Mouse (Mus musculus): ENCODE data around the gene Rpl6. TPM values are rescaled to one million over a fixed set of nuclear protein-coding genes. Genes with fewer than 3 reads are reported as not detected.
"Not testable (repeated sequence)": the region's sequence is repeated elsewhere in the genome, so short reads cannot be mapped to it uniquely, and the experiment has no call there.

Rpl6 gene
- polyA plus RNA-seq, 1 experiment from 2014 or later = 413 TPM

GRCm38 (mm10) chr5:121217313-121217634 is 13.0 kb downstream of the Rpl6 start:
- Histone ChIP-seq H3K9ac (ENCODE audit: low read length) (no peak overlapping the region), H3K9me3 (ENCODE audit: control insufficient read depth, low read length) (no peaks in the 10 kb centered on the region), H3K27me3 (ENCODE audit: control insufficient read depth, insufficient read depth, low read length) (no peaks in the 10 kb centered on the region), H3K27ac (replicated peaks in 1 of 2; ENCODE audit: control insufficient read depth in 1 of 2, insufficient read depth in 1 of 2, low read depth in 2 of 2, low read length in 2 of 2) (no peak overlapping the region), H3K4me1 (ENCODE audit: control insufficient read depth in 2 of 2, insufficient read depth in 2 of 2, low read length in 2 of 2) (peaks cover 6 to 8% of the 10 kb centered on the region in 2 experiments; a peak in 3 of 4 replicates), H3K4me2 (ENCODE audit: low read length) (no peak overlapping the region), H3K4me3 (ENCODE audit: control insufficient read depth in 1 of 2, insufficient read depth in 1 of 2, low read depth in 1 of 2, low read length in 2 of 2) (no peak overlapping the region), H3K36me3 (ENCODE audit: control insufficient read depth, insufficient read depth, low read length) (peaks cover 8% of the 10 kb centered on the region)
- 80% methylated on average over 2 of the region's 2 CpGs for WGBS
- no peak for ATAC-seq (ENCODE audit: insufficient number of reproducible peaks, insufficient read depth, low FRiP score, low read depth)

- H3K27ac ChIP-seq (replicated peaks in 1 of 2; ENCODE audit: control insufficient read depth in 1 of 2, insufficient read depth in 1 of 2, low read depth in 2 of 2, low read length in 2 of 2) = no peak overlapping the region
- no peaks in the 10 kb centered on the region for H3K9me3 ChIP-seq (ENCODE audit: control insufficient read depth, low read length)
- H3K4me2 ChIP-seq (ENCODE audit: low read length) = no peak overlapping the region
- H3K36me3 ChIP-seq (ENCODE audit: control insufficient read depth, insufficient read depth, low read length) = no peaks in the 10 kb centered on the region
- 74% methylated on average over 1 of the region's 1 CpGs for WGBS
- no peaks in the 10 kb centered on the region for H3K27me3 ChIP-seq (ENCODE audit: control insufficient read depth, insufficient read depth, low read length)
- peaks cover 6 to 8% of the 10 kb centered on the region in 2 experiments; a peak in 3 of 4 replicates for H3K4me1 ChIP-seq (ENCODE audit: control insufficient read depth in 2 of 2, insufficient read depth in 2 of 2, low read length in 2 of 2)
- ATAC-seq (ENCODE audit: insufficient number of reproducible peaks, insufficient read depth, low FRiP score, low read depth) = no peak
- H3K9ac ChIP-seq (ENCODE audit: low read length) = no peak overlapping the region
- no peak overlapping the region for H3K4me3 ChIP-seq (ENCODE audit: control insufficient read depth in 1 of 2, insufficient read depth in 1 of 2, low read depth in 1 of 2, low read length in 2 of 2)
These were observed 14.9 kb downstream of the Rpl6 start for GRCm38 (mm10) chr5:121219190-121219589.

GRCm38 (mm10) chr5:121219980-121220731 is 15.9 kb downstream of the Rpl6 start, which contains the start of gene Hectd4:
Gene Hectd4, plus strand, starts transcription at chr5:121220219.
- Histone ChIP-seq H3K27me3 (ENCODE audit: control insufficient read depth, insufficient read depth, low read length) (no peaks in the 10 kb centered on the region), H3K9ac (ENCODE audit: low read length) (peak within 1 kb of the TSS; percentile 93), H3K9me3 (ENCODE audit: control insufficient read depth, low read length) (no peaks in the 10 kb centered on the region), H3K4me1 (ENCODE audit: control insufficient read depth in 2 of 2, insufficient read depth in 2 of 2, low read length in 2 of 2) (peaks cover 6 to 13% of the 10 kb centered on the region in 2 experiments; a peak in 3 of 4 replicates), H3K4me2 (ENCODE audit: low read length) (peak within 1 kb of the TSS; percentile 77), H3K4me3 (ENCODE audit: control insufficient read depth in 1 of 2, insufficient read depth in 1 of 2, low read depth in 1 of 2, low read length in 2 of 2) (peak within 1 kb of the TSS; percentile 70 to 93), H3K27ac (replicated peaks in 1 of 2; ENCODE audit: control insufficient read depth in 1 of 2, insufficient read depth in 1 of 2, low read depth in 2 of 2, low read length in 2 of 2) (peak within 1 kb of the TSS; percentile 18 to 75), H3K36me3 (ENCODE audit: control insufficient read depth, insufficient read depth, low read length) (no peaks in the 10 kb centered on the region)
- WGBS = under 1% methylated on average over 68 of the region's 90 CpGs
- ATAC-seq (ENCODE audit: insufficient number of reproducible peaks, insufficient read depth, low FRiP score, low read depth) = peak; percentile 84

GRCm38 (mm10) chr5:121220732-121221301 is 16.5 kb downstream of the Rpl6 start:
- Histone ChIP-seq H3K27ac (replicated peaks in 1 of 2; ENCODE audit: control insufficient read depth in 1 of 2, insufficient read depth in 1 of 2, low read depth in 2 of 2, low read length in 2 of 2) (peak overlapping the region; percentile 18 to 75), H3K27me3 (ENCODE audit: control insufficient read depth, insufficient read depth, low read length) (no peaks in the 10 kb centered on the region), H3K9me3 (ENCODE audit: control insufficient read depth, low read length) (no peaks in the 10 kb centered on the region), H3K4me1 (ENCODE audit: control insufficient read depth in 2 of 2, insufficient read depth in 2 of 2, low read length in 2 of 2) (peaks cover 6 to 14% of the 10 kb centered on the region in 2 experiments), H3K4me3 (ENCODE audit: control insufficient read depth in 1 of 2, insufficient read depth in 1 of 2, low read depth in 1 of 2, low read length in 2 of 2) (peak overlapping the region; percentile 70 to 93), H3K4me2 (ENCODE audit: low read length) (peak overlapping the region; percentile 77), H3K36me3 (ENCODE audit: control insufficient read depth, insufficient read depth, low read length) (no peaks in the 10 kb centered on the region), H3K9ac (ENCODE audit: low read length) (peak overlapping the region; percentile 93)
- peak; percentile 43 for ATAC-seq (ENCODE audit: insufficient number of reproducible peaks, insufficient read depth, low FRiP score, low read depth)
- under 1% methylated on average over 37 of the region's 38 CpGs for WGBS

- H3K27ac ChIP-seq (replicated peaks in 1 of 2; ENCODE audit: control insufficient read depth in 1 of 2, insufficient read depth in 1 of 2, low read depth in 2 of 2, low read length in 2 of 2) = no peak overlapping the region
- H3K4me2 ChIP-seq (ENCODE audit: low read length) = peak overlapping the region; percentile 77
- peak overlapping the region; percentile 70 to 93 for H3K4me3 ChIP-seq (ENCODE audit: control insufficient read depth in 1 of 2, insufficient read depth in 1 of 2, low read depth in 1 of 2, low read length in 2 of 2)
- peaks cover 9 to 20% of the 10 kb centered on the region in 2 experiments for H3K4me1 ChIP-seq (ENCODE audit: control insufficient read depth in 2 of 2, insufficient read depth in 2 of 2, low read length in 2 of 2)
- ATAC-seq (ENCODE audit: insufficient number of reproducible peaks, insufficient read depth, low FRiP score, low read depth) = no peak
- H3K27me3 ChIP-seq (ENCODE audit: control insufficient read depth, insufficient read depth, low read length) = no peaks in the 10 kb centered on the region
- H3K9me3 ChIP-seq (ENCODE audit: control insufficient read depth, low read length) = no peaks in the 10 kb centered on the region
- H3K9ac ChIP-seq (ENCODE audit: low read length) = peak overlapping the region; percentile 93
- WGBS = 22% methylated on average over 23 of the region's 23 CpGs
- no peaks in the 10 kb centered on the region for H3K36me3 ChIP-seq (ENCODE audit: control insufficient read depth, insufficient read depth, low read length)
These were observed 17.1 kb downstream of the Rpl6 start for GRCm38 (mm10) chr5:121221328-121221850.

GRCm38 (mm10) chr5:121224020-121224419 is 19.7 kb downstream of the Rpl6 start:
- H3K27me3 ChIP-seq (ENCODE audit: control insufficient read depth, insufficient read depth, low read length); H3K9ac ChIP-seq (ENCODE audit: low read length); ATAC-seq (ENCODE audit: insufficient number of reproducible peaks, insufficient read depth, low FRiP score, low read depth); H3K4me3 ChIP-seq (ENCODE audit: control insufficient read depth in 1 of 2, insufficient read depth in 1 of 2, low read depth in 1 of 2, low read length in 2 of 2); H3K36me3 ChIP-seq (ENCODE audit: control insufficient read depth, insufficient read depth, low read length); H3K9me3 ChIP-seq (ENCODE audit: control insufficient read depth, low read length); H3K4me2 ChIP-seq (ENCODE audit: low read length); H3K27ac ChIP-seq (replicated peaks in 1 of 2; ENCODE audit: control insufficient read depth in 1 of 2, insufficient read depth in 1 of 2, low read depth in 2 of 2, low read length in 2 of 2): not testable (repeated sequence)
- 93% methylated on average over 3 of the region's 4 CpGs for WGBS
- H3K4me1 ChIP-seq (ENCODE audit: control insufficient read depth in 2 of 2, insufficient read depth in 2 of 2, low read length in 2 of 2) = peaks cover 9 to 21% of the 10 kb centered on the region in 2 experiments

GRCm38 (mm10) chr5:121224856-121225255 is 20.6 kb downstream of the Rpl6 start:
- no peak overlapping the region for H3K4me2 ChIP-seq (ENCODE audit: low read length)
- WGBS = 83% methylated on average over 3 of the region's 3 CpGs
- no peaks in the 10 kb centered on the region for H3K9me3 ChIP-seq (ENCODE audit: control insufficient read depth, low read length)
- H3K36me3 ChIP-seq (ENCODE audit: control insufficient read depth, insufficient read depth, low read length) = no peaks in the 10 kb centered on the region
- no peaks in the 10 kb centered on the region for H3K27me3 ChIP-seq (ENCODE audit: control insufficient read depth, insufficient read depth, low read length)
- peaks cover 7 to 21% of the 10 kb centered on the region in 2 experiments for H3K4me1 ChIP-seq (ENCODE audit: control insufficient read depth in 2 of 2, insufficient read depth in 2 of 2, low read length in 2 of 2)
- no peak overlapping the region for H3K4me3 ChIP-seq (ENCODE audit: control insufficient read depth in 1 of 2, insufficient read depth in 1 of 2, low read depth in 1 of 2, low read length in 2 of 2)
- H3K27ac ChIP-seq (replicated peaks in 1 of 2; ENCODE audit: control insufficient read depth in 1 of 2, insufficient read depth in 1 of 2, low read depth in 2 of 2, low read length in 2 of 2) = no peak overlapping the region
- no peak for ATAC-seq (ENCODE audit: insufficient number of reproducible peaks, insufficient read depth, low FRiP score, low read depth)
- H3K9ac ChIP-seq (ENCODE audit: low read length) = no peak overlapping the region
